Mouse (Mus musculus): ENCODE results near the gene Gadl1. TPM values are rescaled to one million over a fixed set of nuclear protein-coding genes. Genes with fewer than 3 reads are reported as not detected.

Gadl1 gene
- total and polyA plus RNA-seq, 3 experiments = 0.06 to 0.08 TPM; not detected in 1

DNA sequence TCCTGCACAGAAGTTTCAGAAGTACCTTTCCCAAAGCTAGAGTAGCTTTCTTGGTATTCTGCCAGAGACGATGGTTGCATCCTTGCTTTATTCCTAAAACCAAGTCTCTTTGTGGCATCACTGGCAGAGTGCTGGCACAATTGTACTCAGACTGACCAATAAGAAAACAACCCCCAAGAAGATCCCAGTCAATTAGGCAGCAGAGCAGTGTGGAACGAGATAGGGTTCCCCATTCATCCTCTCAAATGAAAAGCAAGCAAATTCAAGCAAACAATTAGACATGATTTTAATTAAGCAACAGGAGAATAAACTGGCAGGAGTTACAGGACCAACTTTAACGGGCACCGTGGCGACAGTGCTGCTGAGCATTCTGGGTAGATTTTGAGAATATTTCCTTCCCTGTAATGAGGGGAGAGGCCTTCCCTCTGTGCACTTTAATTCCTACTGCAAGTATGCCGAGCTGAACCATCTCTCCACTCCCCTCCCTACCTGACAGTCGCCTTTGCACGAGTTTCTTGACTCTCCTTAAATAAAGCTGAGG is 209.1 kb downstream of the Gadl1 start:
- H3K4me3 ChIP-seq (ENCODE audit: control insufficient read depth in 1 of 2, insufficient read depth in 1 of 2, low read depth in 2 of 2, low read length in 2 of 2) = no peak overlapping the region
- H3K9ac ChIP-seq (ENCODE audit: control insufficient read depth, low read depth, low read length, poor library complexity, severe bottlenecking) = no peak overlapping the region
- no peaks in the 10 kb centered on the region for H3K4me1 ChIP-seq (ENCODE audit: control insufficient read depth in 1 of 2, insufficient read depth in 2 of 2, low read length in 2 of 2)
- H3K36me3 ChIP-seq (ENCODE audit: control insufficient read depth in 1 of 2, insufficient read depth in 2 of 2, low read length in 2 of 2) = no peaks in the 10 kb centered on the region
- H3K79me2 ChIP-seq (ENCODE audit: control insufficient read depth, insufficient read depth, low read length, poor library complexity) = no peaks in the 10 kb centered on the region
- no peak overlapping the region for H3K27ac ChIP-seq (ENCODE audit: control insufficient read depth, low read depth, low read length)
- DNase-seq (ENCODE audit: low read depth, low spot score) = no peak
- TF ChIP-seq ZMIZ1 (IDR thresholded peaks at IDR 0.05; ENCODE audit: low read depth, low read length) (no peak), TCF12 (IDR thresholded peaks at IDR 0.05; ENCODE audit: low read depth, low read length) (no peak), CHD1 (IDR thresholded peaks at IDR 0.05; ENCODE audit: low read depth, low read length) (no peak), RAD21 (IDR thresholded peaks at IDR 0.05; ENCODE audit: low read depth, low read length) (no peak)
- no peaks in the 10 kb centered on the region for H3K9me3 ChIP-seq (replicated peaks; ENCODE audit: insufficient read depth, low read length)
- no peaks in the 10 kb centered on the region for H3K27me3 ChIP-seq (ENCODE audit: control insufficient read depth in 1 of 2, insufficient read depth in 2 of 2, low read length in 2 of 2)

DNA sequence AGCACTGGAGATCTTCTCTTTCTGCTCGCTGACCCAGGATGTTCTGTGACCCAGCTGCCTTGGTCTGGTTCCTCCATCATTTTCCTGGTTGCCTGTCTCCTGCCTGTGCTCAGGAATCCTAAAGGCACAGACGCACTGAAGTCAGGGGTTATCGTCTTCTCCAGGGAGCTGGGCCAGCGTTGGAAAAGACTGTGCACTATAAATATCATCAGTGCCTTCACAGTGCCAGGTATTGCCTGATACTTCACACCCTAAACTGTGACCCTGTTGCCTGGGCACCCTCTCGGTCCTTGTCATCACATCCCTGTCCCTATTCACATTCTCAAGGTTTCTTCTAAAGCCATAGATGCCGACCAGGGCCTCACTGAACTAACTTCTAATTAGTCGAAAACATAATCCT is 210.7 kb downstream of the Gadl1 start:
- Histone ChIP-seq H3K36me3 (ENCODE audit: control insufficient read depth in 1 of 2, insufficient read depth in 2 of 2, low read length in 2 of 2) (no peaks in the 10 kb centered on the region), H3K4me3 (ENCODE audit: control insufficient read depth in 1 of 2, insufficient read depth in 1 of 2, low read depth in 2 of 2, low read length in 2 of 2) (no peak overlapping the region), H3K27ac (ENCODE audit: control insufficient read depth, low read depth, low read length) (no peak overlapping the region), H3K4me1 (ENCODE audit: control insufficient read depth in 1 of 2, insufficient read depth in 2 of 2, low read length in 2 of 2) (no peaks in the 10 kb centered on the region), H3K9me3 (replicated peaks; ENCODE audit: insufficient read depth, low read length) (no peaks in the 10 kb centered on the region), H3K9ac (ENCODE audit: control insufficient read depth, low read depth, low read length, poor library complexity, severe bottlenecking) (no peak overlapping the region), H3K79me2 (ENCODE audit: control insufficient read depth, insufficient read depth, low read length, poor library complexity) (no peaks in the 10 kb centered on the region), H3K27me3 (ENCODE audit: control insufficient read depth in 1 of 2, insufficient read depth in 2 of 2, low read length in 2 of 2) (no peaks in the 10 kb centered on the region)
- no peak for TF ChIP-seq TBP (IDR thresholded peaks at IDR 0.05; ENCODE audit: low read depth, low read length)
- no peak for DNase-seq (ENCODE audit: low read depth, low spot score)

DNA sequence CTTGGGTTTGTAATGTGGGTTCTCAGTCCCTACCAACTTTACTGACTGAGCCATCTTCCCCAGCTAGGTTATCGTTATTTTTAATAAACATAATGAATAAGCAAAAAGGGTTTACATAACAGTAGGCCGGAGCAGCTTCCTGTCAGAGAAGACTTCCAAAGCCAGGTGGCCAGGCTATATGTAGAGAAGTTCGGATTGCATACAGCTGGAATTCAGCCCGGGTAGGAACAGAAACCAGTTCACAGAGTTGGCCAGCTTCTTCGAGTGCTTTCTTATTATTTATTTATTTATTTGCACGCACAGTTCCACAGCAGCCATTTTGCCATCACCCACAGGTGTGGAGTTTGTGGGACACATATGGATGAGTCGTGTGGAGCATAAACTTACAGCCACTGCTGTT is 212.2 kb downstream of the Gadl1 start:
- TF ChIP-seq MYC (IDR thresholded peaks at IDR 0.05; ENCODE audit: low read depth, low read length) (no peak), NRF1 (IDR thresholded peaks at IDR 0.05; ENCODE audit: insufficient read depth, low read depth, low read length, poor library complexity, severe bottlenecking) (no peak), MEF2A (IDR thresholded peaks at IDR 0.05; ENCODE audit: extremely low read depth, insufficient replicate concordance, low read depth, low read length, poor library complexity, severe bottlenecking) (no peak), USF1 (IDR thresholded peaks at IDR 0.05; ENCODE audit: low read depth, low read length) (no peak), TAL1 (IDR thresholded peaks at IDR 0.05; ENCODE audit: low read length) (no peak), RCOR1 (IDR thresholded peaks at IDR 0.05; ENCODE audit: low read depth, low read length) (no peak), SMC3 (IDR thresholded peaks at IDR 0.05; ENCODE audit: low read depth, low read length) (no peak), POLR2A (IDR thresholded peaks at IDR 0.05; ENCODE audit: control insufficient read depth in 1 of 2, insufficient read depth in 1 of 2, low read depth in 1 of 2, low read length in 2 of 2, poor library complexity in 1 of 2) (no peak), UBTF (IDR thresholded peaks at IDR 0.05; ENCODE audit: borderline replicate concordance, insufficient read depth, low read depth, low read length) (no peak), CHD1 (IDR thresholded peaks at IDR 0.05; ENCODE audit: low read depth, low read length) (no peak), POLR2AphosphoS2 (IDR thresholded peaks at IDR 0.05; ENCODE audit: low read length) (no peak), NELFE (IDR thresholded peaks at IDR 0.05; ENCODE audit: low read depth, low read length) (no peak)

More for the DNA sequence above, 212.2 kb downstream of the Gadl1 start:
- no peaks in the 10 kb centered on the region for H3K36me3 ChIP-seq (ENCODE audit: control insufficient read depth in 1 of 2, insufficient read depth in 2 of 2, low read length in 2 of 2)
- H3K9ac ChIP-seq (ENCODE audit: control insufficient read depth, low read depth, low read length, poor library complexity, severe bottlenecking) = no peak overlapping the region
- H3K4me1 ChIP-seq (ENCODE audit: control insufficient read depth in 1 of 2, insufficient read depth in 2 of 2, low read length in 2 of 2) = no peaks in the 10 kb centered on the region
- H3K79me2 ChIP-seq (ENCODE audit: control insufficient read depth, insufficient read depth, low read length, poor library complexity) = no peaks in the 10 kb centered on the region
- H3K27ac ChIP-seq (ENCODE audit: control insufficient read depth, low read depth, low read length) = no peak overlapping the region
- H3K9me3 ChIP-seq (replicated peaks; ENCODE audit: insufficient read depth, low read length) = no peaks in the 10 kb centered on the region
- H3K4me3 ChIP-seq (ENCODE audit: control insufficient read depth in 1 of 2, insufficient read depth in 1 of 2, low read depth in 2 of 2, low read length in 2 of 2) = no peak overlapping the region
- DNase-seq (ENCODE audit: low read depth, low spot score) = no peak
- no peaks in the 10 kb centered on the region for H3K27me3 ChIP-seq (ENCODE audit: control insufficient read depth in 1 of 2, insufficient read depth in 2 of 2, low read length in 2 of 2)
